Mouse (Mus musculus) monocyte, adult 5-6 weeks (primary cell): ENCODE results near the gene Pds5a. TPM values are rescaled to one million over a fixed set of nuclear protein-coding genes. Genes with fewer than 3 reads are reported as not detected.
"Not testable (repeated sequence)": the region's sequence is repeated elsewhere in the genome, so short reads cannot be mapped to it uniquely, and the experiment has no call there.

ENCODE experiments used
- ATAC-seq: fragments of 153-309, 156-312 bp; replicated peaks from 2 replicates; pipeline ENCODE4 v1.8.0; 2017; ENCODE audit warnings: mild to moderate bottlenecking; ENCODE audit not compliant: low TSS enrichment, insufficient number of reproducible peaks, severe bottlenecking, poor library complexity, low FRiP score
- total RNA-seq: library from RNA; stranded (forward); fragments of 200-1000, 200-491, 200-594 nt; gene quantifications from 3 replicates; pipeline ENCODE4 v1.2.3, GENCODE M21; 2017

The Pds5a gene
- 172 to 257 TPM (median 179 TPM) in 3 replicates for total RNA-seq

DNA sequence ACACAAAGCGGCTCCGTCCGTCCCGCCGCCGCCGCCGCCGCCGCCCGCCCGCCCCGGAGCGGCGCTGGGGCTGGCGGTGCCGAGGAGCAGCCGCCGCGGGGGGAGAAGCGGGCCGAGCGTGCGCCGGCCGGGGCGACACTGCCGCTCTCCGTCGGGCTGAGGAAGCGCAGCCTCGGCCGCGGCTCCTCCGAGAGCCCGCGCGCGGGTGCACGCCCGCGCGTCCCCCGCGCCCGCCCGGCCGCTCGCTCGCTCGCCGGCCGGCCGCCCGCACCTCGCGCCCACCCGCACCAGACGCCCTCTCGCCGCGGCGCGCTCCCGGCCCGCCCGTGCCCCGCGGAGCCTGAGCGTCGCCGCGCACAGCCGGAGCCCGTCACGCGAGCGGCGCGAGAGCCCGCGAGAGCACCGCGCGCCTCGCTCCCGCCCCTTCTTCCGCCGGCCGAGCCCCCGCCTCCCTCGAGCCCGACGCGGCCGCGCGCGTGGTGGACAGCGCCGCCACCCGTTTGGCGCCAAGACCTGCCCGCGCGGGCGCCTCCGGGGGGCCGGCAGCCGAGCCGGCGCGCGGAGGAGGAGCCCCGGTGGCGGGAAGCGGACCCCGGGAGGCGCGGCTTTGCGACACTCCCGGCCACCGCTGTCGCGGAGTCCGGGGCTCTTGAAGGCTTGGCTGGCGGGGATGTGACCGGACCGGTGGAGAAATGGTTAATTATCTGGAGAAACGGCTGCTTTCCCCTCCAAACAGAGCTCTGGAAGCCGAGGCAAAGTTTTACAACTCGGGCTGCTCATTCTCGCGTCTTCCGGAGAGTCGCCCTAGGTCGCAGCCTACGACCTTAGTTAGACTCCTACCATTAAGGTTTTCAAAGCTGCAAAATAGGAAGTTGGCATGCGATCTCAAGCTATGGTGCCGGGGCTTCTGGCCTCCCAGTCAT lies at the start of gene Pds5a:
Gene Pds5a (minus strand): TSS at position 438 of the 923 bp plus-strand sequence.
- peak; percentile 49 for ATAC-seq

- ATAC-seq: no peak
Observed at GRCm38 (mm10) chr5:65746908-65747307, 48.8 kb upstream of the Pds5a start.

GRCm38 (mm10) chr5:65739366-65739765 lies 41.3 kb upstream of the Pds5a start:
- no peak for ATAC-seq

GRCm38 (mm10) chr5:65735601-65736000 lies 37.5 kb upstream of the Pds5a start:
- ATAC-seq: no peak

GRCm38 (mm10) chr5:65731173-65732007 lies 33.3 kb upstream of the Pds5a start:
- no peak for ATAC-seq

DNA sequence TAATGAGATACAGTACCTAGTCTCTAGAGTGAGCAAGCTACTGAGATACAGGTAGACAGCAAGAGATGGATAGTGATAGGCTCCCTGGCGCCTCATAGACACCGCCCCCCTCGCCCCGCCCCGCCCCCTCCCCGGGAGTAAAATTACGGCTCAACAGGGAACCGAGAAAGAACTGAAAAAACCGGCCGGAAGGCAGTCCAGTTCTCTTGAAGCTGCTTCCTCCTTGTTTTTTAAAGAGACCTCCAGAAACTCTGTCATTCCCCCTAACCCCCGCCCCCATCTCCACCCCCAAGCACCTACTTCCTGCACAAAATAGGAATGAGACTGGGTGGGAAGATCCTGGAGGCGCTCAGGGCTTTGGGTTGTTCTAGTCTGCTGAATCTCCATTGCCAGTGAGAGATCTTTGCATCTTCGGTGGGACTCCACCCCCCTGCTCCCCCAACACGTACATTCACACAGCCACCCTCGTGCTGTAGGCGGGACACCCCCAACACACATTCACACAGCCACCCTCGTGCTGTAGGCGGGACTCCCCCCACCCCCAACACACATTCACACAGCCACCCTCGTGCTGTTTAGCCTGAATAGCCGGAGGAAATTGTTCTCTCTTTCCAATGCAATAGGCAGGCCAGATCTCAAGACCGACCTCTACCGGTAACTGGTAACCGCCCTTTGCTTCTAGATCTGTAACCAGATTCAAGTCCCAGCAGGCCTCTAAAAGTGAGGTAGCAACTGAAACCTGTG lies 26.4 kb upstream of the Pds5a start:
- ATAC-seq: peak; percentile 88

GRCm38 (mm10) chr5:65718368-65718767 lies 20.3 kb upstream of the Pds5a start:
- ATAC-seq: no peak

- ATAC-seq: not testable (repeated sequence)
Observed at GRCm38 (mm10) chr5:65717903-65718211, 19.8 kb upstream of the Pds5a start.

DNA sequence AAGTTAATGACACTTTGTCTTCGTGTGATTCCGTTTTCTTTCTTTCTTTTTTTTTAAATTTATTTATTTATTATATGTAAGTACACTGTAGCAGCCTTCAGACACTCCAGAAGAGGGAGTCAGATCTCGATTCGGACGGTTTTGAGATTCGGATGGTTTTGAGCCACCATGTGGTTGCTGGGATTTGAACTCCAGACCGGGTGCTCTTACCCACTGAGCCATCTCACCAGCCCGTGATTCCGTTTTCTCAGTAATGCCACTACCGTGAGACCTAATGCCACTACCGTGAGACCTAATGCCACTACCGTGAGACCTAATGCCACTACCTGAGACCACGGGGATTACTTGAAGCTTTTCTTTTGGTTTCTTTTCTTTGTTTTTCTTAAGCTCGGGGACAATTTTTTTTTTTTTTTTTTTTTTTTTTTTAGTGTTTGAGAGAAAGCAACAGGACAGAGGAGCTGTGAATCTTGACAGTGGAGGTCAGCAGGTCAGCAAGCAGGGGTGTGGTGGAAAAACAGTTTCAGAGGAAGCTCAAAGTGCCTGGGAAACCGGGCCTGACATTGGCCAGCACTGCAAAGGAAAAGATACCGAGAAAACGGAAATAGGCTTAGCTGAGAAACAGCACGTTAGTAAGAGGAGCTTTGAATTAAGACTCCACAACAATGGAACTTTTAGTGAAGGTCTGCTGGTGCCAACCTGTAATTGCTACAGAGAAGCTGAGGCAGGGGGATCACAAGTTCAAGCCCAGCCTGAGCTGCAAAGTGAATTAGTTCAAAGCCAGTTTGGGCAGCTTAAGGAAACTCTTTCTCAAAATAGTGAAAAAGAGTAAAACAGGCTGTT lies 19.2 kb upstream of the Pds5a start:
- ATAC-seq: 0 out of 2 replicates have a peak, but pooled peaks have one; percentile 35

DNA sequence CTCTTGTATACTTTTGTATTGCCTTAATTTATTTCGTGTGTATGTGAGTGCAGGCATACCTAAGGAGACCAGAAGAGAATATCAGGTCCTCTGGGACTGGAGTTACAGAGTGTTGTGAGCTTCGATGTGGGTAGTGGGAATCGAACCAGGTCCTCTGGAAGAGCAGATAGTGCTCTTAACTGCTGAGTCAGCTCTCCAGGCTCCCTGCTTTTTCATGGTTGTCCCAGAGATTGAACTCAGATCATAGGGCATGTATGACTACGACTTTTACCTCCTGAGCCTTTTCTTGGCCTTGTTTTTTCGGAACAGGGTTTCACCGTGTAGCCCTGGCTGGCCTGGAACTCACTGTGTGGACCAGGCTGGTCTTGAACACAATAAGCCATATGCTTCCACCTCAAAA lies 17.0 kb upstream of the Pds5a start:
- ATAC-seq: no peak

DNA sequence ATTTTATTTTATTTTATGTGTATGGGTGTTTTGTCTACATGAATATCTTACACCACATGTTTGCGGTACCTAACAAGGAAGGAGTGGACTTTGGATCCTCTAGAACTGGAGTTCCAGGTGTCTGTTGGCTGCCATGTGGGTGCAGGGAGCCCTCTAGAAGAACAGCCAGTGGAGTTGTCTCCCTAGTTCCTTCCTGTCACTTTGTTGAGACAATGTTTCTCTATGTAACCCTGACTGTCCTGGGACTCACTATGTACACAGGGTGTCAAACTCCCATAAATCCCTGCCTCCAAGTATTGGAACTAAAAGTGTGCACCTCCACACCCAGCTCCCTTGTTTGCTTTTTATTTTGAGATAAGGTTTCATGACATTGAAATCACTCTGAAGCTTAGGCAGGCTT lies 13.4 kb upstream of the Pds5a start:
- ATAC-seq: no peak

DNA sequence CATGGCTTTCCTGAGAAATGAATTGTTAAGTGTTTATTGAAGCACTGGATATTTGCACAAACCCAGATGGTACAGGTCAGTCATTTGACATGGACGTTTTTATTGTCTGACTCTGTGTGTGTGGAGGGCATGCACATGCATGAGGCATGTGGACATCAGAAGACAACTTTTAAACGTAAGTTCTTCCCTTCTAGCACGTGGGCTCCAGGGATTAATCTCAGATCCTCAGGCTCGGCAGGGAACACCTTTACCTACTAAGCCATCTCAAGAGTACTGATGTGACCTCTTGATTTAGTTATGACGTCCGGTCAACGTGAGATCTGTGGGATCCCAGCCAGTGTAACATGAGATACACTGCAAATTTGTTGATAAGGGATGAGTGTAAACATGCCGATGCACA lies 12.2 kb upstream of the Pds5a start:
- ATAC-seq: no peak

- no peak for ATAC-seq
Observed at GRCm38 (mm10) chr5:65706979-65707378, 8.9 kb upstream of the Pds5a start.

DNA sequence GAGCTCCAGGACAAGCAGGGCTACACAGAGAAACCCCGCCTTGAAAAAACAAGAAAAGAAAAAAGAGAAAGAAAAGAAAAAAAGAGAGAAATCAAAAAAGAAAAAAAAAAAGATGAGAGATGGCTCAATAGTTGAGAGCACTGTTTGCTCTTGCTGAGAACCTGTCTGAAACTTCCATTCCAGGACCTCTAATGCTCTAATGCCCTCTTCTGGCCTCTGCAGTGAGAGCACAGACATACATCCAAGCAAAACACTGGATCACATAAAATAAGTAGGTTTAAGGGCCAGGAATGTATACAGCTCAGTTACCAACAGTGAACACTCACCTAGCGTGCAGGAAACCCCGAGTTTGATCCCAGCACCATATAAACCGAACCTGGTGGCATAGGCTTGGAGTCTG lies 8.1 kb upstream of the Pds5a start:
- no peak for ATAC-seq

DNA sequence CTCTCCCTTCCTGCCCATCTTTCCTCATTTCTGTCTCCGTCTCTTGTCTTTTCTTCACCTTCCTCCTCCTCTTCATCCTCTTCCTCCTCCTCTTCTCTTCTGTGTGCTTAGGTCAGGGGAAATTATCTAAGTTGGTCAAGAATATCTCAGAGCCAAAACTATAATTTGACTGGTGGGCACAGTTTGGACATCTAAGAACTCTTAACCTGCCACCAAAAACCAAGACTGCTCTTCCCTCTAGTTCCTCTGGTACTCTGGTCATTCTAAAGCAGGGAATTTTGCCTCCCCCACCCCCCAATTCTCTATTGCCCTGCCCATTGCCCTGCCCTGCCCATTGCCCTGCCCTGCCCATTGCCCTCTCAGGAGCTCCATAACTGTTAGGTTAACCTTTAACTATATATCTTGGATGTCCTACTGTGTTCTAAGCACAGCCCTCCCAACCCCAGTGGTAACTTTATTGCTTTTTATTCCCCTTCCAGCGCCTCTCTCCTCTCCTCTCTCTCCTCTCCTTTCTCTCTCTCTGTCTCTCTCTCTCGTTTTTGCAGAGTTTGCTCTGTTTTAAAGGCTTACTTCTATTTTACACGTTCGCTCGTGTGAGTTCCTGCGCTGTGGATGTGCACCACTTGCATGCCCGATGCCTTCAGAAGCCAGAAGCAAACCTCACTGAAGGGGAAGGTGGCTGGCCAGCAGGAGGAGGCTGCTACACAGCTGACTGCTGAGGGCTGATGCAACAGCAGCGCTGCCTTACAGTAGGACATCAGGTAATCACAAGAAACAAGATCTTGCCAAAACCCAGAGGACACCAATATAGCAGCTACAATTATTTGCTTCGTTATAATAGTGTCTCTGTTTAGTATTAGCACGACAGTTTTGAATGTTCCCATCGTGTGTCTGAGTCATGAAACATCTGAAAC lies 6.9 kb upstream of the Pds5a start:
- no peak for ATAC-seq

DNA sequence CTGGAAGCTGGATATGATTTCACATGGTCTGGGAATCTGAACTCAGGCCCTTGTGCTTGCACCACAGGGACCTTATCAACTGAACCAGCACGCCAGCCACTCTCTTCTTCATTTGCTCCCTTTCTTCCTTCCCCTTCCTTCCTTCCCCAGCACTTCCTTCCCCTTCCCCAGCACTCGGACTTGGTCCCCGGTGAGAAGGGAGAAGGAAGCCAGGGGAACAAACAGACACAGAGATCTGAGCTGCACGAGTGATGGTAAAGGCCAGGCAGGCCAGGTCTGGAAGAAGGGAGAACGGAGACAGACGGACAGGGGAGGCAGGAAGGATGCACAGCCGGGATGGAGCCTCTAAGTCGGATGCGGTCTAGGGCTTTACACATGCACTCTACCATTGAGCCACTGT lies 5.2 kb upstream of the Pds5a start:
- ATAC-seq: no peak

GRCm38 (mm10) chr5:65700102-65700501 lies 2.0 kb upstream of the Pds5a start:
- no peak for ATAC-seq
